Mouse (Mus musculus): ENCODE measurements around the gene Gm17087.

DNA sequence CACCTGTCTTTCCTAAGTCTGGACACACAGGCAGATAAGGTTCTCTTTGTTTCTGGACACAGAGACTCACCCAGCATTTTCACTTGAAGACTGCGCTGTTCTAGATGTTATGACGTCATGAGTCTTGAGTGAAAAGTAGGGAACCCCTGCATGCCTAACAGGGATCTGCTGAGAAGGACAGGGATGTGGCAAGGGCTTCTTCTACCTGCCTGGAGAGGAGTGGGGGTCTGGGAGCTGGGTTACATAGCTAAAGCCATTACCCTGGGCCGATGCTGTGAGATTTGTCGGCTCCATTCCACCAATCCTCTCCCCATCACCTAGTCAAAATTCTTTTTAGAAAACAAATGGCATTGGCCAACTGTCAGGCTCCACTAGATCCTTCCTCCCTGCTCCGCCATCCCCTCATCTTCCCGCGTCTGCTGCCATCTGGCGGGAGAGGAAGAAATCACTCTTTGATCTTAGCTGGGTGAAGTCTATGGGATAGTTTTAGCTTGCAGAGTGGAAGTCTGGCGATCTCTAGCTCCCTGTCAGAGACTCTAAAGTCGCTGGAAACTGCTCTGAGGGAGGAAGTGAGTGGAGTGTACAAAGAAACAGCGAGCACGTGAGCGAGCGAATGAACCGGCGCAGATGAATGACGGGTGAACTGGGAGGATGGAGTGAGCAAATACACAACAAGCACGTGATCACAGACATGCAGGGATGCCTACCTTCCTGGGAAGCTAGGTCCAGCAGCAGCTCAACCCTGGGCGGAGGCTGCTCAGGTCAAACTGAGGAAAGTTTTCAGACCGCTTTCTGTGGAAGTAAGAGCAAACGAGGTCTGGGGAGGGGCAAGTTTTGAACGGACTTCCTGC is 25.9 kb upstream of the Gm17087 start:
- TF ChIP-seq CTCF (IDR thresholded peaks at IDR 0.05; ENCODE audit: low read depth) = peak; percentile 74
- TF ChIP-seq EP300 (IDR thresholded peaks at IDR 0.05; ENCODE audit: low read depth) = no peak

All from liver, embryonic 14.5 days (tissue).